Mouse (Mus musculus): ENCODE results near the gene Aanat.
"Not testable (repeated sequence)": the region's sequence is repeated elsewhere in the genome, so short reads cannot be mapped to it uniquely, and the experiment has no call there.

Gene Aanat

GRCm38 (mm10) chr11:116628712-116629111, 42.5 kb downstream of the Aanat start:
- in situ Hi-C loops (cut with MboI, MseI), result no loop called here

- in situ Hi-C loops (cut with MboI, MseI), result no loop called here
These were observed 43.2 kb downstream of the Aanat start for GRCm38 (mm10) chr11:116629472-116629871.

GRCm38 (mm10) chr11:116630171-116630965, 44.1 kb downstream of the Aanat start:
- in situ Hi-C loops (cut with MboI, MseI), result no loop called here

- in situ Hi-C loops (cut with MboI, MseI), result no loop called here
These were observed 46.7 kb downstream of the Aanat start for GRCm38 (mm10) chr11:116632962-116633361.

GRCm38 (mm10) chr11:116636607-116637006, 50.4 kb downstream of the Aanat start:
- in situ Hi-C loops (cut with MboI, MseI), result not testable (repeated sequence)

- in situ Hi-C loops (cut with MboI, MseI), result loop anchor here (5.0 kb wide), 1 partner anchor 166 kb away; no protein-coding TSS in a partner anchor
These were observed 54.9 kb downstream of the Aanat start for GRCm38 (mm10) chr11:116641168-116641567.

GRCm38 (mm10) chr11:116641731-116642130, 55.5 kb downstream of the Aanat start:
- in situ Hi-C loops (cut with MboI, MseI), result loop anchor here (5.0 kb wide), 1 partner anchor 166 kb away; no protein-coding TSS in a partner anchor

GRCm38 (mm10) chr11:116642681-116643578, 56.7 kb downstream of the Aanat start:
- in situ Hi-C loops (cut with MboI, MseI), result loop anchor here (5.0 kb wide), 1 partner anchor 164 kb away; no protein-coding TSS in a partner anchor

- in situ Hi-C loops (cut with MboI, MseI), result loop anchor here (5.0 kb wide), 1 partner anchor 164 kb away; no protein-coding TSS in a partner anchor
These were observed 57.5 kb downstream of the Aanat start for GRCm38 (mm10) chr11:116643579-116644224.

- in situ Hi-C loops (cut with MboI, MseI), result loop anchor here (5.0 kb wide), 1 partner anchor 163 kb away; no protein-coding TSS in a partner anchor
These were observed 58.2 kb downstream of the Aanat start for GRCm38 (mm10) chr11:116644225-116645112.

GRCm38 (mm10) chr11:116645446-116646110, 59.3 kb downstream of the Aanat start:
- in situ Hi-C loops (cut with MboI, MseI), result no loop called here

- in situ Hi-C loops (cut with MboI, MseI), result no loop called here
These were observed 59.9 kb downstream of the Aanat start for GRCm38 (mm10) chr11:116646136-116646535.

- in situ Hi-C loops (cut with MboI, MseI), result no loop called here
These were observed 60.5 kb downstream of the Aanat start for GRCm38 (mm10) chr11:116646771-116647170.

Measured in regulatory T cell (primary cell).